Mouse (Mus musculus) gastrocnemius, adult 2 months (tissue): Measurements from ENCODE around the gene Lrrc4b. TPM values are rescaled to one million over a fixed set of nuclear protein-coding genes. Genes with fewer than 3 reads are reported as not detected.
A peak's percentile ranks its signal among the peaks of the same experiment; 100 is the strongest.

ENCODE experiments used
- DNase-seq: peaks from one replicate; pipeline ENCODE4 v3.0.0; 2022
- H3K27ac ChIP-seq: fragments of 200-600 bp; 2 replicates; pipeline ENCODE4 v1.8.1; 2022; ENCODE audit warnings: mild to moderate bottlenecking
- H3K4me3 ChIP-seq: fragments of 200-600 bp; 2 replicates; pipeline ENCODE4 v1.8.1; 2022; ENCODE audit warnings: mild to moderate bottlenecking, moderate library complexity
- CTCF ChIP-seq: fragments of 200-600 bp; IDR thresholded peaks from 2 replicates; pipeline ENCODE4 v1.8.1; 2022; ENCODE audit warnings: antibody characterized with exemption, mild to moderate bottlenecking, moderate library complexity
- intact Hi-C: fragments of 180-260 bp; cut with DNase I; formaldehyde crosslinking; loops from one replicate; pipeline ENCODE4 v1.15.1; 2025
- total RNA-seq, 2 experiments: library from RNA; stranded (reverse); gene quantifications; 2 replicates each; pipeline ENCODE4 v1.2.3; 2021

The Lrrc4b gene
- total RNA-seq, 2 experiments from 2014 or later: not detected

DNA sequence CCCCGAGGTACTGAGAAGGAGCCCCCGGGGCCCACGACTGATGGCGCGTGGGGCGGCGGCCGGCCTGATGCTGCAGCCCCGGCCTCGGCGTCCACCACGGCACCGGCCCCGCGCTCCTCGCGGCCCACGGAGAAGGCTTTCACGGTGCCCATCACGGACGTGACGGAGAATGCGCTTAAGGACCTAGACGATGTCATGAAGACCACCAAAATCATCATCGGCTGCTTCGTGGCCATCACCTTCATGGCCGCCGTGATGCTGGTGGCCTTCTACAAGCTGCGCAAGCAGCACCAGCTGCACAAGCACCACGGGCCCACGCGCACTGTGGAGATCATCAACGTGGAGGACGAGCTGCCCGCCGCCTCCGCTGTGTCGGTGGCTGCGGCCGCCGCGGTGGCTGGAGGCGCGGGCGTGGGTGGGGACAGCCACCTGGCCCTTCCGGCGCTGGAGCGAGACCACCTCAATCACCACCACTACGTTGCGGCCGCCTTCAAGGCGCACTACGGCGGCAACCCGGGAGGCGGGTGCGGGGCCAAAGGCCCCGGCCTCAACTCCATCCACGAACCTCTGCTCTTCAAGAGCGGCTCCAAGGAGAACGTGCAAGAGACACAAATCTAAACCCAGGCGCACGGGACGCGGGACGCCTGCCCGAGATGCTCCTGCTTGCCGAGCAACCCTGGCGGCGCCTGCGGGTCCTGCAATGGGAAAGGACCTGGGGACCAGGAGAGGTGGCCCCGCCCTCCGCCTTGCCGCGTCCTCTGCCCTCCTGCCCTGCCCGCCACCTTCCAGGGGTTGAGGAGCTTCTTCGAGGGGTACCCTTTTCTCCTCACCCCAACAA, 33.6 kb downstream of the Lrrc4b start:
- Histone ChIP-seq H3K4me3 (no peak overlapping the region), H3K27ac (no peak overlapping the region)
- DNase-seq: peak; percentile 62
- TF ChIP-seq CTCF: peak; percentile 44
- intact Hi-C loops: no loop called here

DNA sequence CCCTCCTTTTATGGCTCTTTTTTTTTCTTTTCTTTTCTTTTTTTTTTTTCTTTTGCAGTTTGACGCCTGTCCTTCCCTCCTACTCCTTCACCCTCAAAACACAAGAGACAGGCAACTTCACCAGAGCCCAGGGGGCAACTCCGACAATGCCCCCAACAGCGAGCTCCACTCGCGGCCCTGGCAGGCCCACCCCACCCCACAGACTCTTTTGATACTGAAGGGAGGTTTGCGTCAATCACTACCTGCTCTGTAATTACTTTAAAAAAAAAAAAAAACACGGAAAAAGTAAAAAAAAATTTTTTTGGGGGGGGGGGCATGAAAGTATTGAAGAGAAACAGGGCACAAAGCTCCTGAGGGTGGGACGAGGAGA, 34.2 kb downstream of the Lrrc4b start:
- TF ChIP-seq CTCF: no peak
- DNase-seq: no peak
- Histone ChIP-seq H3K27ac (no peak overlapping the region), H3K4me3 (no peak overlapping the region)
- intact Hi-C loops: no loop called here

GRCm38 (mm10) chr7:44463556-44464225, 34.9 kb downstream of the Lrrc4b start:
- Histone ChIP-seq H3K4me3 (no peak overlapping the region), H3K27ac (no peak overlapping the region)
- TF ChIP-seq CTCF: no peak
- intact Hi-C loops: no loop called here
- no peak for DNase-seq

- H3K27ac ChIP-seq: no peak overlapping the region
- intact Hi-C loops: no loop called here
- H3K4me3 ChIP-seq: no peak overlapping the region
- no peak for TF ChIP-seq CTCF
- no peak for DNase-seq
Measured at GRCm38 (mm10) chr7:44464511-44464910, 35.7 kb downstream of the Lrrc4b start.

DNA sequence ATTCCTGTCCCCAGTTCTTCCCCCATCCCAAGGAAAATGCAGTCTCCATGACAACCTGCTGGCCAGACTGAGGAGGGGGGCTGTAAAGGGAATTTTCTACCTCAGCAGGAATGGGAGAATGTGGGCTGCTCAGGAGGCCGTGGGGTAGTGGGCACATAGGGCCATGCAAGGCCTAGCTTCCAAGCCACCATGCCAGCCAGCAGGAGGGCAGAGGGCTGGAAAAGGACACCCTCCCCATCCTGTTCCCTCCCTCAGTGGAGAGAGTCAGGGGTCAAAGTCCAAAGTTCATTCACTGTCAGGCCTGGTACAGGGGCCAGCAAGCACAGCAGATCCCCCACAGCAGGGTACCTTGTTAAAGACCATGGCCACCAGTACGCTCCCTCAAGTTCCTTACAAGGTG, 36.3 kb downstream of the Lrrc4b start, which contains the start of gene Aspdh:
Gene Aspdh, plus strand, starts transcription at position 281 of the 400 bp plus-strand sequence.
- Histone ChIP-seq H3K27ac (no peak within 1 kb of the TSS), H3K4me3 (no peak within 1 kb of the TSS)
- DNase-seq: no peak
- intact Hi-C loops: loop anchor here (5.0 kb wide), 1 partner anchor 88 kb away; no protein-coding TSS in a partner anchor
- TF ChIP-seq CTCF: no peak

- intact Hi-C loops: loop anchor here (5.0 kb wide), 1 partner anchor 89 kb away; no protein-coding TSS in a partner anchor
- H3K4me3 ChIP-seq: no peak overlapping the region
- H3K27ac ChIP-seq: no peak overlapping the region
- no peak for TF ChIP-seq CTCF
- DNase-seq: no peak
Measured at GRCm38 (mm10) chr7:44466006-44466887, 37.4 kb downstream of the Lrrc4b start.

GRCm38 (mm10) chr7:44466888-44467311, 38.1 kb downstream of the Lrrc4b start:
- intact Hi-C loops: loop anchor here (5.0 kb wide), 1 partner anchor 90 kb away; no protein-coding TSS in a partner anchor
- DNase-seq: no peak
- Histone ChIP-seq H3K4me3 (peak overlapping the region; percentile 90), H3K27ac (no peak overlapping the region)
- TF ChIP-seq CTCF: no peak

GRCm38 (mm10) chr7:44467811-44468411, 39.1 kb downstream of the Lrrc4b start, which contains the start of gene Josd2:
TSS of gene Josd2 (plus strand) at chr7:44467980.
- TF ChIP-seq CTCF: no peak
- intact Hi-C loops: loop anchor here (5.0 kb wide), 1 partner anchor 91 kb away; no protein-coding TSS in a partner anchor
- Histone ChIP-seq H3K4me3 (peak within 1 kb of the TSS; percentile 90), H3K27ac (peak within 1 kb of the TSS; percentile 91)
- peak; percentile 96 for DNase-seq

GRCm38 (mm10) chr7:44468644-44469285, 39.9 kb downstream of the Lrrc4b start:
- peak overlapping the region; percentile 91 for H3K27ac ChIP-seq
- DNase-seq: no peak
- H3K4me3 ChIP-seq: peak overlapping the region; percentile 90
- no peak for TF ChIP-seq CTCF
- intact Hi-C loops: loop anchor here (5.0 kb wide), 1 partner anchor 91 kb away; no protein-coding TSS in a partner anchor

GRCm38 (mm10) chr7:44469677-44470675, 41.2 kb downstream of the Lrrc4b start:
- Histone ChIP-seq H3K27ac (peak overlapping the region; percentile 91), H3K4me3 (no peak overlapping the region)
- intact Hi-C loops: loop anchor here (5.0 kb wide), 1 partner anchor 93 kb away; no protein-coding TSS in a partner anchor
- no peak for DNase-seq
- no peak for TF ChIP-seq CTCF
